Mouse (Mus musculus): ENCODE results near the gene Nt5dc3.

DNA sequence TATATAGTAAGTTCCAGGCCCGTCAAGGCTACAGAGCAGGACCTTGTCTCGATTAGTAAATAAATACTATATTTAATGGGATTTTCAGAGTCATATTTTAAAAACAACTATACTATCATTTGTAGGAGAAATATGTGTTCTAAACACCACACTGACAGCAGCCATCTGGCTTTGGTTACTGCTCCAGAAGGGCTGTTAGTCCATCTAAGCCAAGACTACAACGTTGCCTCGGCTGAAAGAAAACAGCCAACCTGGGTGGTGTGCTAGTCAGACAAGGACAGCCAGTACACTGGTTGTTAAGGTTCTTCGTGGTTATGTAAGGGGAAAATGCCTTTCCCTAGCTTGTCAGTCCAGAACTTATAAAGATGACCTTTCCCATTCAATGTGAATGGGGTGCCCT lies 63.9 kb downstream of the Nt5dc3 start:
- TF ChIP-seq CTCF (IDR thresholded peaks at IDR 0.05; ENCODE audit: low read depth, low read length) (no peak), POLR2A (IDR thresholded peaks at IDR 0.05; ENCODE audit: extremely low read depth, insufficient read depth, low read length) (no peak)

Measured in liver, adult 2 months (tissue).